Mouse (Mus musculus) granulocyte monocyte progenitor cell, adult 5-6 weeks (primary cell): ENCODE measurements at regions not wholly inside any gene's neighbourhood (a gene's known extent, or its start where the extent isn't known, plus 50 kb on each side); places are given as distances from the start of the nearest gene placed in this dataset.
A peak's percentile ranks its signal among the peaks of the same experiment; 100 is the strongest.

Experiments used
- ATAC-seq: replicated peaks from 2 replicates; pipeline ENCODE4 v1.8.0; 2016; ENCODE audit warnings: mild to moderate bottlenecking, moderate TSS enrichment, inconsistent platforms; ENCODE audit not compliant: poor library complexity, severe bottlenecking

DNA sequence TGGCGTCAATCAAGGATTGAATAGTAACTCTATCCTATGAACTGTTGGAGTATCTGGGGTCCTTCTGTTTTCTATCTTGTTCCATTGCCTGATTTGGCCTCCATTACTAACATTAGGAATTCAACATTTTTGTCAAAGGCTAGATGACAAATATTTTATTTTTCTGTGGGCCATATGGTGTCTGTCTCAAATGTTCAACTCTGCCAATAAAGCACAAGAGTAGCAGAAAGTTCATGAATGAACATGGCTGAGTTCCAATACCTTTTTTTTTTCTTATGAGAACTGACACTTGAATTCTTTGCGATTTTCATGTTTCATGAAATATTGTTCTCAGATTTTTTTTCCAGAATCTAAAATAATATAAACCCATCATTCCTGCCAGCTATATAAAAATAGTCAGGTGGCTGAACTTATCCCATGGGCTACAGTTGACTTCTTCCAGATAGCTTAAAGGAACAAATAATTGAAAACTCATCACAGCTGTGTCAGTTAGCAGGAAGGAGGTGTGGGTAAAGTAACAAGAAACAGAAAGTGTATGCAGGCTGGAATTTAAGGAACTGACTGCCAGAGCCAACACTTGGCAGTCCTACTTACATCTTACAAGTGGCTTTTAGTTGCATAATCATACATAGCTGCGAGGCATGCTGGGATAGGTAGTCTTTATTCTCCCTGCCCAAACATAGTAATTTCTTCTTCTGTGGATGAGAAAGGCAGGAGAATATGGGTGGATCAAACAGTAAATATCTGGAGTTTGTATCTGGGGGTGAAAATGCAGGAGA lies 469.8 kb downstream of the Bckdhb start:
- peak; percentile 100 for ATAC-seq

- ATAC-seq: no peak
Measured at GRCm38 (mm10) chr9:84399481-84399880, 474.5 kb downstream of the Bckdhb start.

DNA sequence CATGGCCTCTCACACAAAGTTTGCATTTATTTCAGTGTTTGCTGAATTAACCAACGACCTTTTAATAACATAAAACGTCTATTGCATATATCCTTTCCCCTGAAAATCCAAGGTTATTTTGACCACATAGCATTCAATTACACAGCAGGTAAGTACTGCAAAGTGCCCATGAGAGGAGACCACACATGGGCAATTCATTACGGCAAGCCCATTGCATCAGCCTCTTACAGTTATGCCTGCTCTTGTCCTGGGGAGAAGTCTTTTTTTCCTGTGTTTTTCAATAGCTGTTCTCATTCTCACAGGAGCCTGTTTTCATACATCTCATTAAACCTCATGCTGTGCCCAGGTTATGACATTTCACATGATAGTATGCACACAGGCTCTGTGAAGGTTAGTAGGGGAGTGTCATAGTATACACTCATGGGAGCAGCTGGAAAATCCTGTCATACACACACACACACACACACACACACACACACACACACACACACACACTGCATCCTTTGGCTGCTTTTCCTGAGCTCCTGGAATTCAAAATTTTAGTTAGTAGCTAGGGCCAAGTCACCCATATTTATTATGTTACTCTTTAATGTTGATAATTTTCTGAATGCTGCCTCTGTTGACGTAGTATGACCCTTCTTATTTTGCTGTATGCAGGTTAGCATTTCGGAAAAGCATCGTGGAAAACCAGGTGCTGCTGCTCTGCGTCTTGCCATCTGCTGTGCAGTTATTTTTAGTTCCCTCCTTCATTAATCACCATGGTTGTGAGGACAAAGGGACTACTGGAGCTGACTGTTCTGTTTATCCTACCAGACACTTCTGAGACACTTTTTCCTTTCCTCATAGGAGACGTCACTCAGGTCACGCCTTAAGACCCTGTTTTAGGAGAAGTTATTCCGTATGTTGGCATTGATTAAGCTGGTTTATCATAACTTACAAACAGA lies 483.6 kb downstream of the Bckdhb start:
- ATAC-seq: no peak
